Mouse (Mus musculus) layer of hippocampus, postnatal 25 days (tissue): ENCODE data around the gene Taar8c. TPM values are rescaled to one million over a fixed set of nuclear protein-coding genes. Genes with fewer than 3 reads are reported as not detected.
"Not testable (repeated sequence)": the region's sequence is repeated elsewhere in the genome, so short reads cannot be mapped to it uniquely, and the experiment has no call there.

Experiments
- DNase-seq, 2 experiments: peaks; one replicate each; pipeline ENCODE4 v3.0.0; 2022; ENCODE audit warnings: mixed read lengths in 2 of 2, low spot score in 1 of 2; ENCODE audit errors: extremely low spot score in 1 of 2
- total RNA-seq, 2 experiments: library from RNA; stranded (reverse); gene quantifications; 2 replicates each; pipeline ENCODE4 v1.2.3; 2021

The Taar8c gene
- total RNA-seq, 2 experiments from 2014 or later, result not detected

GRCm38 (mm10) chr10:24076200-24076599 is 25.5 kb downstream of the Taar8c start, which contains the start of gene Taar8a:
TSS of gene Taar8a (plus strand) at chr10:24076500.
- not testable (repeated sequence) for DNase-seq

- DNase-seq, result not testable (repeated sequence)
These were observed 27.0 kb downstream of the Taar8c start for GRCm38 (mm10) chr10:24074751-24075150.

- no peak for DNase-seq
These were observed 42.7 kb downstream of the Taar8c start for GRCm38 (mm10) chr10:24058986-24059385.

GRCm38 (mm10) chr10:24052039-24052438 is 49.7 kb downstream of the Taar8c start:
- no peak for DNase-seq

Other genes starting within 250 kb of the Taar8c start
- under 1 TPM; 0.14 to 0.39 TPM for gene Vnn1, start 207.2 kb downstream of the Taar8c start, total RNA-seq
- not detected for gene Taar1, start 181.6 kb downstream of the Taar8c start, total RNA-seq
- gene Taar2, start 163.3 kb downstream of the Taar8c start, total RNA-seq, result not detected
- not detected for gene Taar3, start 152.4 kb downstream of the Taar8c start, total RNA-seq
- not detected for gene Taar4, start 141.4 kb downstream of the Taar8c start, total RNA-seq
- gene Taar5, start 131.2 kb downstream of the Taar8c start, total RNA-seq, result not detected
- gene Taar6, start 116.3 kb downstream of the Taar8c start, total RNA-seq, result not detected
- not detected for gene Taar7a, start 108.4 kb downstream of the Taar8c start, total RNA-seq
- gene Taar7b, start 102.0 kb downstream of the Taar8c start, total RNA-seq, result not detected
- not detected for gene Taar7d, start 74.7 kb downstream of the Taar8c start, total RNA-seq
- gene Taar7e, start 64.3 kb downstream of the Taar8c start, total RNA-seq, result not detected
- not detected for gene Taar7f, start 52.4 kb downstream of the Taar8c start, total RNA-seq
- not detected for gene Taar8a, start 25.4 kb downstream of the Taar8c start, total RNA-seq
- not detected for gene Taar8b, start 9.6 kb downstream of the Taar8c start, total RNA-seq
- gene Taar9, start 7.6 kb upstream of the Taar8c start, total RNA-seq, result not detected
- 100 to 1,000 TPM; 130 to 131 TPM for gene Stx7, start 47.4 kb upstream of the Taar8c start, total RNA-seq
- gene Moxd1, start 121.6 kb upstream of the Taar8c start, total RNA-seq, result 1 to 10 TPM; 7.5 to 8.5 TPM